Mouse (Mus musculus): ENCODE measurements around the gene Chd3. TPM values are rescaled to one million over a fixed set of nuclear protein-coding genes. Genes with fewer than 3 reads are reported as not detected.

The Chd3 gene
- 63.4 and 118 TPM in 2 replicates for polyA plus RNA-seq (2012; rRNA removed)

DNA sequence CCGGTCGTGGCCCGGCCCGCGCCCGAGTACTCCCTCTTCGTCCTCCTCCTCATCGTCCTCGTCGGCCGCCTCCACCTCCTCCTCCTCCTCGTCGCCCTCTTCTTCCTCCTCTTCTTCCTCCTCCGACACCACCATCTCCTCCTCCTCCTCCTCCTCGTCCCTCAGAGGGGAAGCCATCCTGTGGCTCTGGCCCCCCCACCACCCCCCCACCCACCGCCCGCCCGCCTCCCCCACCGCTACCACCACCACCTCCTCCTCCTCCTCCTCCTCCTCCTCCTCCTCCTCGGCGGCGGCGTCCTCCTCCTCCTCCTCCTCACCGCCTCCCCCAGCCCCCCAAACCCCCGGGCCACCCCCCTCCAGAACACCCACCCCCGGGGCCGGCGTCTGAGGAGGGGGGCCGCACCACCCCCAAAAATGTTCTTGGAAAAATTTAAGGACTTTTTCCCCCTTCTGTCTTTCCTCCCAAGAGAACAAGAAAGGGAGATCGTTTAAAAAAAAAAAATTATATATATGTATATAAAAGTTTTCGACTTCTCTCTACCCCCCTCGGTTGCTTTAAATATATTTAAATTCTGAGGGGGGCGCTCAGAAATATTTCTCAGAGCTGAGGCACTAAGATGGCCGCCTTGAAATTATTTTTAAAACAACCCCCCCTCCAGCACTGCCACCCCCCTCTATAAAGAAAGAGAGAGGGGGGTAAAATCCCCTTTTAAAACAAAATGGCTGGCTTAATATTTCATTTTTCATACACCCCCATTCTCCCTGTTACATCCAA lies at the start of gene Chd3:
Gene Chd3 (minus strand): TSS at position 192 of the 775 bp plus-strand sequence.
- no peak for DNase-seq (ENCODE audit: low read depth, low spot score)
- 2% methylated on average over 18 of the region's 34 CpGs for whole genome bisulfite sequencing

DNA sequence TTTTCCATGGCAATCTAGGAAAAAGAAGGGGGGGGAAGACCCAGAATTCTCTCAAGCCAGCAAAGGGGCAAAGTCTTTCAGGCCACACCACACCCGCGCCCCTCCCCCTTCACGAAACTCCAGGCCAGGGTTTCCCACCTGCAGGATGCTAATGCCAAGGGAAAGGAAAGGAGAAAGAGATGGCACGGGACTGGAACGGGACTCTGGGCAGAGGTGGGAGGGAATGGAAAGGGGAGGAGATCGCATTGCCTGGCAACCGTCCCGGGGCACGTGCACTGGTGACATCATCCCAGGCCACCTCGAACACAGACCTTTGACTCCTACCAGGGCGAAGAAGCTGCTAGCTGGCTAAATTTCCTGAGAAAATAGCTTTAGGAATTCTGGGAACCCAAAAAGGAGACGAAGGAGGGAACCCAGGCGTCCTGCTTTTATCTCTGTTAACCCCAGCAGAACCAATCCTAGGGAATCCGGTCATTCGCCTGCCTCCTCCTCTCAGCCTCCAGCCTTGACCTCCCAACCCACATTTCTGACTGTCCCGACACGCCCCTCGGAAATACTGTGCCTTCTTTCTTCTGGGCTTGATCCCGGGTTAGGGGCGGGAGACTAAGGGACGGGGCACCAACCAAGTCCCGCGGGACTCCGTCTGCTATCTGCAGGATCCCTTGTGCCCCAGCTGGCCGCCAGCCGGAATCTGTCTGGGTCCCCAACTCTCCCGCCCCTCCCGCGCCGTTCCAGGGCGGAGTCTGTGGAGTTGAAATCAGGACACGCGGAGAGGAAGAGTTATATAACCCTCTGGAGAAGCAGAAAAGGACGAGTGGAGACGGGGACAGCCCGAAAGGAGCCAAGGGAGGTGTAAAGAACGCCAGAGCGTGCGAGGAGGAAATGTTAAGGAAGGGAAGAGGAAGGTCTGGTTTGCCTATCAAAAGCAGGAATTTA lies 48.5 kb upstream of the Chd3 start:
- DNase-seq (ENCODE audit: low read depth, low spot score) = peak; percentile 96
- under 1% methylated on average over 39 of the region's 39 CpGs for WGBS

DNA sequence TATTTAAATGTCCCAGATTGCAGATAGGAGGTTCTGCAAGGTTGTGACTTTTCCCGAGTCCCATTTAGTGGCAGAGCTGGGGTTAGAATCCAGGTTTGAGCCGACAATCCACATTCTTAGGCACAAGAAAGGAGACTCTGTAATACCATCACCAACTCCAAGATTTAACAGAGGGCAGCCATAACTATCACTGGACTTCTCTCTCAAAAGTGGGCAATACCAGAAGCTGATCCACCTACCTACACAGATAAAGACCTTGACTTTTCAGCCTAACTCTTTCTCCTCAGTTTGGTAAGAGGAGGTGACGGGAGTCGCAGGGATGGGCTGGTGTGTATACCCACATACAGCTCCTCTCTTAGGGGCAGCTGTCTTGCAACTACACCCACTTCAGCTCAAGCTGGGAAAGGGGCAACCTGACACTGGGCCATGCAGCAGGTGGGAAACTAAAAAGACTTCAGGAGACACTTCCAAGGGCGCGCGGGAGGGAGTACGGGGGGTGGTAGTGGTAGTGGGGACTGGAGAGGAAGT lies 47.8 kb upstream of the Chd3 start:
- 8% methylated on average over 8 of the region's 8 CpGs for WGBS
- no peak for DNase-seq (ENCODE audit: low read depth, low spot score)

DNA sequence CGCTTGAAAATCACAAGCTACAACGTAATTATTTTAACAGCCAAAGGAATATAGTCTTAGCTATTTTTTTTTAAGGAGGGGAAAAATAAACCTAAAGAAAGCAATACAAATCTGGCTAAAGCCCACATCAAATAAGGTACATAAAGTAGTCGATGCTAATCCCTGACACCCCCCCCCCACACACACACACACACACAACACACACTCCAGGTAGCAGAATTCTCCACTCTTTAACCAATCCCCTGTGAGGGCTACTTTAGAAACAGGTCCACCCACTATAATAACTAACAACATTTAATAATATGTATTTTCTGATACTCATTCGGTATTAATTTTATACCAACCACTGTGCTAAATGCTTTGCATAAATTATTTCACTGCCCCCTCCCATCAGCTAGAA lies 47.3 kb upstream of the Chd3 start:
- WGBS = 2% methylated on average over 4 of the region's 4 CpGs

DNA sequence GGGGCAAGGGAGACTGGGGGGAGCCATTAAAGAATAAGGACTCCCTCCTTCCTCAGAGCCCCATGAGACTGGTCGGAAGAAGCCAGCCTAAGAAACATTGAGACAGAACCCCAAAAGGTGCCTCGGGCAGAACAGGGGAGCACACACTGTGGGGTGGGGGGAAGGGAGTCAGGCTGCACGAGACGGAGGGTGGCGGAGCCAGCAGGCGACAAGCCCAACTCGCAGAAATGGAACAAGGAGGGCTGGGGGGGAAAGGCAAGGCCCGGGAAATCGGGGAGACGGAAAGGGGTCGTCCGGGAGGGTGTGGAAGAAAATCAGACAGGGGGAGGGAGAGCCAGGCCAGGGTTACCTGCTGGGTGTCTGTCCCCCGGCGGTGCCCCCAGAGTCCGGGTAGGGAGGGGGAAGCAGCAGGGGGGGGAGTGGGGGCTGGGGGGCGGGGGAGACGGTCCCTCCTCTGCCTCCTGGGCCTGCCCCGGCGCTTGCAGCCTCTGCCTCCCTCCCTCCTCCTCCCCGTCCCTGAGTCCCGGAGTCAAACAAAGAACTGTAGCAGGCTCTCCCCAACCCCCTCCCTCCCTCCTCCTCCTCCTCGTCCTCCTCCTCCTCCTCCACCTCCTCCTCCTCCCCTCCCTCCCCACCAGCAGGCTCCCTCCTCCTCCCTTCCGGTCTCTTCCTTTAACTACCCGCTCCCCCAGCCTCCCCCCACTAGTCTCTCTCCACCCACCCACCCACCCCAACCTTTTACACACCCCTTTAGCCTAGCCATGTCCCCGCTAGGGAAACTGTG lies 46.7 kb upstream of the Chd3 start:
- DNase-seq (ENCODE audit: low read depth, low spot score) = no peak
- 1% methylated on average over 17 of the region's 25 CpGs for WGBS

More for the DNA sequence above, 47.3 kb upstream of the Chd3 start:
- DNase-seq (ENCODE audit: low read depth, low spot score) = no peak

DNA sequence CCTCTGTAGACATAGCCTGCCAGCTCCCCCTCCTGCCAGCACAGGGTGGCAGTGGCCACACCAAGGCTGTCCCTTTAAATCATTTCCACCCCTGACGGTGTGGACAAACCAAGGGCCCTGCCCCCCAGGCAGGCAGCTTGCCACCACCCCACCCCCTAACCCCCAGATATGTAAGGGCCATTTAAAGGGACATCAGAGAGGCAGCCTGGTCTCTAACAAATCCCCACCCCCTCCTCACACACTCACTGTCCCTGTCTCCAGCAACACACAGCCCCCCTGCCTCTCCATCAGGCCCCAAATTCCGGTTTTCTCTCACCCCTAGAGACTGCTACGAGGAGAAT lies 46.1 kb upstream of the Chd3 start:
- WGBS = 1% methylated on average over 3 of the region's 3 CpGs
- DNase-seq (ENCODE audit: low read depth, low spot score) = no peak

DNA sequence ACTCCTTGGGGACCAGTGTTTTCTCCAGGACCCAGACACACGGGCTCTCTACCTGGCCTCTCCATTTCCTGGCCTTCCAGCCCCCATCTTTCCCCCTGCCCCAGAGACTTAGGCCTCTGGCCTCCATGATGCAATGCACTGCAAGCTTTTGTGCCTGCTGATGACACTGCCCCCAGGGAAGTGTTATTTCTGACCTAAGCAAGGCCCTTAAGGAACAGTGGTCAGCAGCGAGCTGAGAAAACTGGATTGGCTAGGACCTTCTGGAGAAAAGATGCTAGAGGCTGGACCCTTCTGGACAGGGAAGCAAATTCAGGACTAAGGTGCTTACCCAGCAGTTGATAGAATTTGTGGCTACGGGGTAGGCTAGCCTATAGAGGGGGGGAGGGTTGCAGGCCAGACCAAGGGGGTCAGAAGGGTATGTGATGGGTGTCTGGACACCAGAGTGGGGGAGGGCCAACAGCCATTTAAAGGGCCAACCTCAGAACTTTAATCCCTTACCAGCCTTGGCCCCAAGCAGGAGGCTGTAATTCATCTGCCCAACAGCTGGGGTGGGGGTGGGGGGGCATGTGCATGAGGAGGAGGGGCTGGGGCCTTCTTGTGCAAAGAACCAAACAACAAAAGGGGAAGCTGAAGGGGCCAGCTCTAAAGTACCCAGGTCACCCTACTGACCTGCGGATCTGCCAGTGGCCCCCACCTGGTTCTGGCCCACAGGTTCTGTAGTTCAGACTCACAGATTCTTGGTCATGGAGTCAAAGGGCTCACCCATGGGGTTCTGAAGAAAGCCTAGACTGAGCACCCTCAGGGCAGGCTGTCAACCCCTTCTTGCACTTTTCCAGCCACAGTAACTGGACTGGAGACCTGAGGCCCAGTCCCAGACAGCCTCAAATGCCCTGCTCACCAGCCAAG lies 45.5 kb upstream of the Chd3 start:
- DNase-seq (ENCODE audit: low read depth, low spot score) = no peak
- WGBS = 22% methylated on average over 4 of the region's 4 CpGs

DNA sequence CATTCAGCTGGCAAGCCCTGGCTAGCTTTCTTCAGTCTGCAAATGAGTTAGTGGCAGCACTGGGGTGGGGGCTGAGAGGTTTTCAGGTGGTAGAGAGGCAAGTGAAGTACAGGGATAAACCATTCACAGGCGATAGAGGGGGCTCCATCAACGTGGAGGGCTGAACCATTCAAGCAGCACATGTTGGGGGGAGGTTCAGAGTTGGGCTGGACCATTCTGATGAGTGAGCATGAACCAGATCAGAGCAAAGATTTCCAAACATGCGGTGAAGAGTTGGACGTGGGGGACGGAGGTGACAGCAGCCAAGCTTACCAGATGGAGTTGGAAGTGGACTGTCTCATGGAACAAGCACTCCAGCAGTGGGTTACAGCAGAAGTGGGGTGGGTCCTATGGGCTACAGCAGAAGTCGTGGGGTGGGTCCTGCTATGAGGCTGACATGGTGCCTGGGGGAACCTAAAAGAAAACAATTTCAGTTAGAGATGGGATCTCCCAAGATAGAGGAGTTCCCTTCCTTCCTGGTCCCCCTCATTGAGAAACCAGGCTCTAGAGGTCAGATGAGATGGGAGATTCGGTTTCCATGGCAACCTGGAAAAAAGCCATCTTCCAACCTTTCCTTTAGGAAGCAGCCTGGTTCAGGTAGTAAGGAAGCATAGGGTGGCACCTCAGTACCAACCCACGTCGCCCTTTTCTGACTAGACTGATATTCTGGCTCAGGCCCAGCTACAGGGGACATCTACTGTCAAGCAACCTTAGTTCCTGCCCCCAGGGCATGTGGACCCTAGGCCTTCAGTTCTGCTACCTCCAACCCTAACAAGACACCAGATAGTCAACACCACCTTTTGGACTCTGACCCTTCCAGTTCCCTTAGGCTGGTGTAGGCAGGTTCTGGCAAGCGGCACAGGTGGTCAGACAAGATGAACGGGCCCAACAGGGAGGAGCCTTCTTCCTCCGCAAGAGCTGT lies 44.3 kb upstream of the Chd3 start, which contains the start of gene Kdm6b:
Gene Kdm6b (minus strand): TSS at position 455 of the 961 bp plus-strand sequence.
- no peak for DNase-seq (ENCODE audit: low read depth, low spot score)

DNA sequence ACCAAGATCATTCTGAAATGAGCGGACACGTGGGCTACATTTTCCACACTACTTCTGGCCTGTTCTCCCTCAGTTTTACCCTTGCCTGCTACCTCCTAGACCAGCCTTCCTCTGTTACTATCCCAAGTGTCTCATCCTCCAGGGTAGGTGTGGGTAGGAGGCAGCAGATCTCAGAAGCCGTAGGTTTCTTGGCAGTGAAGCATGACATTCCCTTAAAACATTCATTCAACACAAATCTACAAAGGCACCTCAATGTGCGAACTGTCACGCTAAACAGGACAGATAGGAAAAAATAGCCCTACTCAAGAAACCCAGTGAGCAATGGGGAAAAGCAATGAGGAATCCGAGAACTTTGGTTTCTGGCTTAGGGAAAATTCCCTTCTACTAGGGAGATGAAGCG lies 43.3 kb upstream of the Chd3 start:
- 75% methylated on average over 7 of the region's 7 CpGs for WGBS
- DNase-seq (ENCODE audit: low read depth, low spot score) = no peak

More for the DNA sequence above, 44.3 kb upstream of the Chd3 start, which contains the start of gene Kdm6b:
- WGBS = 26% methylated on average over 12 of the region's 12 CpGs

DNA sequence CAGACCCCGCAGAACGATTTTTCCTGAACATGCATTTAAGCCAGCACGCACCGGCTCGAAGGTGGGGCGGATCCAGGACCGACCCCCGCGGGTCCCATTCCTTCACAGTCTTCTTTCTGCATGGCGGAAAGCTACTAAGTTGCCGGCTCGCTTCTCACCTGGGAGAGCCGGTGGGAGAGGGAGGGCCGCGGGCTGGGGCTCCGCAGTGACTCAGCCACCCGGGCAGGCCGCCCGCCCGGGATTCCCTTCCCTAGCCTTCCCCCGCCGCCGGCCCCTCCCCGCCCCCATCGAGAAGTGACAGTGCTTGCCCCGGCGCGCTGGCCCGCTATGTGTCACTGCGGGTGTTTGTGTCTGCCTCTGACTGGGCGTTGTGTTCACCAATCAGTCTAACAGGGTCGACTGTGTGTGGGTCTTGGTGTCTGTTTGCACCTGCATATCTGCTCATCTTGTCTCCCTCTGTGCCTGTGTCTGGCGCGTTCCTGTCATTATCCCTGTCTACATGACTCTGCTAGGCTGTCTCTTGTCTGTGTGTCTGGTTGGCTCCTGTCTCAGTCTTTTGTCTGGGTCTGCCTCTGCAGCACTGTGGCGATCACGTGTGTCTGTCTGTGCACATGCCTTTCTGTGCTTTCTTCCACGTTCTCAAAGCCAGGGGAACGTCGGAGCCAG lies 42.5 kb upstream of the Chd3 start:
- WGBS = 1% methylated on average over 39 of the region's 39 CpGs
- DNase-seq (ENCODE audit: low read depth, low spot score) = no peak

DNA sequence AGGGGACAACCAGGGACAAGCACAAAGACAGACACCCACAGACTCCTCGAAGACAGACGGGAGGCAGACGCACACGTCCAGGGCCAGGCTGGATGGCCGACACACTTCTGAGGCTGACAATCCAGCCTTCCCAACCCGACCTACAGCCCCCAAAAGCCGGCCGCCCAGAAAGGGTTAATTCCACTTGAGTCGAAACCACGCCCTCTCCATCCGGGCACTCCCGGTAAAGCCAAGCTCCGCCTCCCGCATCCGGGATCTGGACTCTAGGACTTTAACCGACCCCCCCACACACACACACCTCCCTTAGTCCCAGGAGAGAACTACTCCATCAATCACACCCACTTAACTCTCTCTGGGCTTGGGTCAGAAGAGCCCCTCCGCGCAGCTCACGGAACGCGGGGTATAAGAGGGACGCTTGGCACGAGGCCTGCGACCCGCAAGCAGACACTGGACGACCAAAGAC lies 41.9 kb upstream of the Chd3 start:
- WGBS = under 1% methylated on average over 26 of the region's 26 CpGs
- DNase-seq (ENCODE audit: low read depth, low spot score) = no peak

DNA sequence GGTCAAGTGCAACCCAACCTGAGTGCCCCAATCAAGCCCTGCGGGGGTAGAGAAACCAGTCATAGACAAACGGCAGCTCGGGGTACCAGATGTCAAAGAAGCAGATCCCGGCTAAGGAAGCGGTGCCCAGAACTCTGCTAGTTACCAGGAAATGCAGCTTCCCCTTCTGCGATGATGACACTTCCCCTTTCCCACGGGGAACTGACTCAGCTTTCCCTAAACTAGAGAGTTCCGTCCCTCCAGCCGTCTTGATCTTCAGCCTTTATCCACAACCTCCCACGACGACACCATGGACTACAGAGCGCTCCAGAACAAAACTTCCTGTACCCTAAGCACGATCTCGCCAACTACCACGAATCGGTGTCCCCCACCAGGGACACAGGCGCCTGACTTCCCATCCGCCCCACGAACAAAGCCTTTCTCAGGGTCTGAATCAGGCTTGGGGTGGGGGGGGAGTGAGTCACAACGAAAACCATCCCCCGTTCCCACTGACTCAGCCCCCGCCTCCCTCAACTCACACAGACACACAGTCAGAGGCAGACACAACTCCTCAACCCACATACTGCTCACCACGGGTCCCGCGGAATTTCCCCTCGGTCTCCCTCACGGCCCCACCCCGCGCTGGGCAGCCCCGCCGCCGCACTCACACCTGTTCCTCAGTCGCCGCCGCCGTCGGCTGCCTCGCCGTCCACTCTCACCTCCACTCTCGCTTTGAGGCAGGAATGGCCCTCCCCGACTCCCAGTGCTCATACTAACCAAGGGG lies 41.3 kb upstream of the Chd3 start:
- 1% methylated on average over 41 of the region's 41 CpGs for WGBS
- no peak for DNase-seq (ENCODE audit: low read depth, low spot score)

DNA sequence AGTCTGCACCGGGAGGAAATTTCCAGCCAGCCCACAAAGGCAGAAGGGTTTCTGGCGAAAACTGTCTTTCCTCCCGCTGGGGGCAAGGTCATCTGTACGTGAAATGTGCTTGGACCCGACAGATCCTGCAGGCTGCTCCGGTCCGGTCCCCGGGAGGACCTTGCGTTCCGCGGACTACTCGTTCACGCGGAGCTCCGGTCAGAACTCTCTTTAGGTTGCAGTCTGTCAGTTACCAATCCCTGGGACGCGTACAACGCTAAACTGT lies 40.8 kb upstream of the Chd3 start:
- no peak for DNase-seq (ENCODE audit: low read depth, low spot score)
- WGBS = under 1% methylated on average over 18 of the region's 18 CpGs

DNA sequence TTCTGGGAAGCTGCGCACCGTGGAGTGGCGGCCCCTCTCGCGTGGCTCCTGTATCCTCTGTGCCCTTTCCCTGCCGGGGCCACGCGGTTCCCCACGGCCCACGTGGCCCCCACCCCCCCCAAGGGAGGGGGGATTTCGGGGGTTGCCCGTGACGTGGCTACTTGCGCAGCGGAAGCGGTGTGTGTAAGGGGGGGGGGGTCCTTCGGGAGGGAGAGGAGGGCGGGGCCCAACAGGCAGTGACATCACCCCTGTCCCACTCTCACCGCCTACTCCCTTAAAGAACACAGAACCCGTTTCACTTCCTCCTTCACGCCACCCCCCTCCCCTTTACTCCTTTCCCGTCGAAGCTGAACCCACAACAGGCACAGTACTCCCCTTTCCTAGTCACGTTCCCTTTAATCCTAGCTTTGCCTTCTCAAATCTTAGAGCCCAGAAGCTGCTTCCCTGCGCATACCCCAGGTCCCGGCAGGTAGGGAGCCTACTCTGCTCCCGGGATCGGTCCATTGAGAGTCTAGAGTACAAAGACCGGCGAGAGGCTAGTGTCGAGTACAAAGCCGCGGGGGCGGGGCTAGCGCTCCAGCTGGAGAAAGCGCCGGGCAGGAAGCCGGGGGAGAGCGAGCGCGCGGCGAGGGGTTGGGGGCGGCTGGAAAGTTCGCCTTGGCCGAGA lies 40.3 kb upstream of the Chd3 start:
- DNase-seq (ENCODE audit: low read depth, low spot score) = no peak
- 2% methylated on average over 46 of the region's 46 CpGs for WGBS

DNA sequence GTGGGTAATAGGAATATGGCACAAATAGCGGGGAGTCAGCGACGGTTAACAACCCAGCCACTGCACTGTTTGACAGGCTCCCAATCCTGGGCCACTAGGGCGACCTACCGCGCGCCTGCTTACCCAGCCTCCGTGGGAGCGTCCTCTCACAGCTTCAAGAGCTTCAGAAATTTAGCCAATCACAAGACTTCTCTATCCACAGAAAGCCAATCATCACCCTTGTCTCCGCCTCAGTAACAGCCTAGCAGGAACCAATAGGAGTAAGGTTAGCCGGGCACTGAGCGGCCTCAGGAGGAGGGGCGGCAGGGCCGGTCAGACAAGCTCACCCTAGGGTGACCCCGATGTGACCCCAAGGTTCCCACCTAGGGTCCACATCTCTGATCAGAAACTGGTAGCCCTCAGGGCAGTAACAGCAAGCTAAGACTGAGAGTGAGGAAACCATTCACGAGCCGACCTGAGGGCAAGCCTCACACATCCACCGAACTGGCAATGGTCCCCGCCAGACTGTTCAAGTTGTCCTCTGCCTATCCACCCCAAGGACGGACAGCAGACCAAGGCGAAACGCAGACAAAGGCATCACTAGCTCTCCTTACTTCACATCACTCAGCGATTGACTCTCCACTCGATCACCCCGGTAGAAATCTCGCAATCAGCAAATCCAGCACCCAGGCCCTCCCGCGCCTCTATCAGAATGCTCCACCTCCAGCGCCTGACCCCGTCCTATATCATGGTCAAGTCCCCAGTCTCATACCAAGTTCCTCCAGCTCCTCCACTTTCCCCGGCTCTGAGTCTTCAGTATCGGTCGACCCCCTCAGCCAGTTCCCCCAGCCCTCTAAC lies 39.6 kb upstream of the Chd3 start:
- WGBS = under 1% methylated on average over 33 of the region's 33 CpGs
- no peak for DNase-seq (ENCODE audit: low read depth, low spot score)
